In genomic region chr11:101060126-101060525, GRCm38 (mm10) we compare ENCODE assay signal across 8 mouse cellular contexts. TPM values are rescaled to one million over a fixed set of nuclear protein-coding genes. Genes with fewer than 3 reads are reported as not detected.
DNase-seq lines count a peak whose midpoint lies in the region; ATAC-seq and TF ChIP-seq lines count a peak whose summit lies in the region.

No protein-coding gene starts in this region.

- ATAC-seq in heart, embryonic 14.5 days (ENCODE audit: insufficient number of reproducible peaks, insufficient read depth, low FRiP score, low read depth) = peak; percentile 12; the same call in 1 of the 2 replicates
- ATAC-seq in megakaryocyte-erythroid progenitor cell, adult 5-6 weeks (replicated peaks; ENCODE audit: low FRiP score, low TSS enrichment, poor library complexity, severe bottlenecking) = no peak

- 0 out of 2 replicates have a peak overlapping the region, but pooled peaks have one; percentile 1 for H3K4me2 ChIP-seq in heart, embryonic 14.5 days (ENCODE audit: low read length)

- peak overlapping the region; percentile 58 for H3K9ac ChIP-seq in heart, embryonic 14.5 days (ENCODE audit: low read length)

- H3K36me3 ChIP-seq in thymus, adult 2 months (ENCODE audit: control insufficient read depth, insufficient read depth, low read length) = no peaks in the 10 kb centered on the region
- peaks cover 32% of the 10 kb centered on the region for H3K36me3 ChIP-seq in heart, embryonic 14.5 days (ENCODE audit: control insufficient read depth, insufficient read depth, low read length)

- H3K4me3 ChIP-seq in thymus, adult 2 months (ENCODE audit: control insufficient read depth, insufficient read depth, low read length) = no peak overlapping the region
- no peak overlapping the region for H3K4me3 ChIP-seq in heart, embryonic 14.5 days (ENCODE audit: control insufficient read depth in 1 of 2, insufficient read depth in 1 of 2, low read depth in 1 of 2, low read length in 2 of 2)

- TF ChIP-seq CTCF in thymus, adult 2 months (IDR thresholded peaks at IDR 0.05; ENCODE audit: borderline replicate concordance, control insufficient read depth, extremely low read depth, insufficient read depth, low read length, poor library complexity) = no peak

- no peaks in the 10 kb centered on the region for H3K9me3 ChIP-seq in heart, embryonic 14.5 days (ENCODE audit: control insufficient read depth, low read length)

- no peaks in the 10 kb centered on the region for H3K27me3 ChIP-seq in thymus, adult 2 months (ENCODE audit: control insufficient read depth, insufficient read depth, low read length)
- H3K27me3 ChIP-seq in heart, embryonic 14.5 days (ENCODE audit: control insufficient read depth, insufficient read depth, low read length) = no peaks in the 10 kb centered on the region

- WGBS in thymus, adult 2 months = 35% methylated on average over 8 of the region's 8 CpGs
- WGBS in heart, embryonic 14.5 days = 10% methylated on average over 8 of the region's 8 CpGs

- TF ChIP-seq POLR2A in thymus, adult 2 months (IDR thresholded peaks at IDR 0.05; ENCODE audit: control insufficient read depth, extremely low read depth, insufficient read depth, low read length, poor library complexity) = no peak

- H3K4me1 ChIP-seq in thymus, adult 2 months (replicated peaks; ENCODE audit: control insufficient read depth, insufficient read depth, low read length) = peaks cover 47% of the 10 kb centered on the region
- peaks cover 81 to 95% of the 10 kb centered on the region in 2 experiments for H3K4me1 ChIP-seq in heart, embryonic 14.5 days (ENCODE audit: control insufficient read depth in 2 of 2, insufficient read depth in 2 of 2, low read length in 2 of 2)

- H3K27ac ChIP-seq in thymus, adult 2 months (ENCODE audit: control insufficient read depth, insufficient read depth, low read length) = peak overlapping the region; percentile 44; the same call in 1 of the 2 replicates
- peak overlapping the region; percentile 94 to 99 for H3K27ac ChIP-seq in heart, embryonic 14.5 days (replicated peaks in 1 of 2; ENCODE audit: control insufficient read depth in 1 of 2, insufficient read depth in 1 of 2, low read depth in 2 of 2, low read length in 2 of 2)

- no peak for DNase-seq in thymus, adult 2 months
- no peak for DNase-seq in thymus, postnatal 14 days
- peak; percentile 74 to 83 for DNase-seq in cerebellum, postnatal 25 days
- peak; percentile 80 for DNase-seq in kidney, postnatal 14 days
- peak; percentile 79 for DNase-seq in lung, postnatal 14 days
- peak; percentile 63 for DNase-seq in testis, postnatal 14 days (ENCODE audit: low spot score)

RNA-seq across cellular contexts. Expression of gene Naglu, which starts 9.7 kb away (rescaled TPM):
- polyA plus RNA-seq in thymus, adult 2 months (2012; rRNA removed) = 24.3 and 25.2 TPM in 2 replicates
- polyA plus RNA-seq in heart, embryonic 14.5 days (2014; fragmentation: Nextera tagmentation; extraction: Ambion mirVana) = 12.5 and 13.0 TPM in 2 replicates
- total RNA-seq in megakaryocyte-erythroid progenitor cell, adult 5-6 weeks (2014; fragmentation: Nextera tagmentation) = 1.5 and 4.3 TPM in 2 replicates
- total RNA-seq in megakaryocyte-erythroid progenitor cell, adult 5-6 weeks (2017) = 3.1 and 4.5 TPM in 2 replicates

RNA-seq across cellular contexts. Expression of gene Hsd17b1, which starts 18.1 kb away (rescaled TPM):
- 0.40 and 0.93 TPM in 2 replicates for polyA plus RNA-seq in thymus, adult 2 months (2012; rRNA removed)
- 0.30 TPM in 1 of 2 replicates, not detected in the other for polyA plus RNA-seq in heart, embryonic 14.5 days (2014; fragmentation: Nextera tagmentation; extraction: Ambion mirVana)
- not detected in 2 replicates for total RNA-seq in megakaryocyte-erythroid progenitor cell, adult 5-6 weeks (2014; fragmentation: Nextera tagmentation)
- total RNA-seq in megakaryocyte-erythroid progenitor cell, adult 5-6 weeks (2017) = not detected in 2 replicates

RNA-seq across cellular contexts. Expression of gene Coasy, which starts 22.2 kb away (rescaled TPM):
- 68.5 and 74.2 TPM in 2 replicates for polyA plus RNA-seq in thymus, adult 2 months (2012; rRNA removed)
- 27.4 and 31.4 TPM in 2 replicates for polyA plus RNA-seq in heart, embryonic 14.5 days (2014; fragmentation: Nextera tagmentation; extraction: Ambion mirVana)
- 27.3 and 30.7 TPM in 2 replicates for total RNA-seq in megakaryocyte-erythroid progenitor cell, adult 5-6 weeks (2014; fragmentation: Nextera tagmentation)
- total RNA-seq in megakaryocyte-erythroid progenitor cell, adult 5-6 weeks (2017) = 15.1 and 17.2 TPM in 2 replicates

RNA-seq across cellular contexts. Expression of gene Mlx, which starts 27.0 kb away (rescaled TPM):
- 79.1 and 110 TPM in 2 replicates for polyA plus RNA-seq in thymus, adult 2 months (2012; rRNA removed)
- polyA plus RNA-seq in heart, embryonic 14.5 days (2014; fragmentation: Nextera tagmentation; extraction: Ambion mirVana) = 32.4 and 35.7 TPM in 2 replicates
- total RNA-seq in megakaryocyte-erythroid progenitor cell, adult 5-6 weeks (2014; fragmentation: Nextera tagmentation) = 46.8 and 53.3 TPM in 2 replicates
- total RNA-seq in megakaryocyte-erythroid progenitor cell, adult 5-6 weeks (2017) = 34.5 and 74.8 TPM in 2 replicates

RNA-seq across cellular contexts. Expression of gene Psmc3ip, which starts 35.1 kb away (rescaled TPM):
- polyA plus RNA-seq in thymus, adult 2 months (2012; rRNA removed) = 6.0 and 6.1 TPM in 2 replicates
- polyA plus RNA-seq in heart, embryonic 14.5 days (2014; fragmentation: Nextera tagmentation; extraction: Ambion mirVana) = 22.8 and 22.9 TPM in 2 replicates
- 26.2 and 65.9 TPM in 2 replicates for total RNA-seq in megakaryocyte-erythroid progenitor cell, adult 5-6 weeks (2014; fragmentation: Nextera tagmentation)
- 38.0 and 79.3 TPM in 2 replicates for total RNA-seq in megakaryocyte-erythroid progenitor cell, adult 5-6 weeks (2017)

Comparison
In these comparisons a context has a peak if more than half of its experiments do, and no peak if none do; other contexts are left out.
1. DNase-seq: peak in cerebellum, postnatal 25 days (2 of 2), kidney, postnatal 14 days (single experiment), lung, postnatal 14 days (single experiment) and testis, postnatal 14 days (single experiment); none in thymus, adult 2 months (single experiment) and thymus, postnatal 14 days (single experiment).